Mouse (Mus musculus) myocyte (in vitro differentiated cells): ENCODE results near the gene Chn1. TPM values are rescaled to one million over a fixed set of nuclear protein-coding genes. Genes with fewer than 3 reads are reported as not detected.

Source experiments
- H3K27me3 ChIP-seq: one replicate; pipeline ENCODE4 v1.6.1; 2011; ENCODE audit not compliant: control insufficient read depth, insufficient read depth, insufficient read length
- H3K36me3 ChIP-seq: one replicate; pipeline ENCODE4 v1.6.1; 2011; ENCODE audit not compliant: control insufficient read depth, insufficient read depth
- H3K4me2 ChIP-seq: one replicate; pipeline ENCODE4 v1.6.1; 2011; ENCODE audit warnings: low read depth, control low read depth
- H3K4me3 ChIP-seq: one replicate; pipeline ENCODE4 v1.5.1; 2011; ENCODE audit warnings: mild to moderate bottlenecking, control low read depth, moderate library complexity
- H3K79me2 ChIP-seq: one replicate; pipeline ENCODE4 v1.6.1; 2011; ENCODE audit not compliant: control insufficient read depth, insufficient read depth
- H3ac ChIP-seq: one replicate; pipeline ENCODE4 v1.6.1; 2011; ENCODE audit not compliant: control insufficient read depth, insufficient read length
- CEBPB ChIP-seq: IDR thresholded peaks from 2 replicates; pipeline ENCODE4 v1.6.1; 2011; ENCODE audit warnings: mild to moderate bottlenecking, moderate library complexity; ENCODE audit not compliant: poor library complexity, insufficient read depth, severe bottlenecking
- E2F4 ChIP-seq: IDR thresholded peaks from one replicate; pipeline ENCODE4 v1.6.1; 2011; ENCODE audit warnings: mild to moderate bottlenecking, control low read depth, moderate library complexity; ENCODE audit not compliant: insufficient read depth
- MAX ChIP-seq: IDR thresholded peaks from one replicate; pipeline ENCODE4 v1.6.1; 2011; ENCODE audit warnings: low read depth, mild to moderate bottlenecking, control low read depth
- MYOD1 ChIP-seq, 3 experiments: IDR thresholded peaks; one replicate each; pipeline ENCODE4 v1.6.1; 2011; ENCODE audit warnings: control low read depth in 2 of 3, low read depth in 2 of 3, mild to moderate bottlenecking in 2 of 3, moderate library complexity in 1 of 3; ENCODE audit not compliant: insufficient read length in 2 of 3, control insufficient read depth in 1 of 3
- MYOG ChIP-seq, 3 experiments: IDR thresholded peaks; one replicate each; pipeline ENCODE4 v1.6.1; 2011; ENCODE audit warnings: control low read depth in 2 of 3, low read depth in 2 of 3, mild to moderate bottlenecking in 2 of 3; ENCODE audit not compliant: insufficient read length in 2 of 3, control insufficient read depth in 1 of 3, insufficient read depth in 1 of 3
- POLR2A ChIP-seq: IDR thresholded peaks from one replicate; pipeline ENCODE4 v1.6.1; 2011; ENCODE audit warnings: low read depth, mild to moderate bottlenecking, control low read depth, moderate library complexity; ENCODE audit not compliant: insufficient read length
- POLR2AphosphoS2 ChIP-seq: IDR thresholded peaks from one replicate; pipeline ENCODE4 v1.6.1; 2011; ENCODE audit warnings: low read depth, control low read depth; ENCODE audit not compliant: insufficient read length
- REST ChIP-seq: IDR thresholded peaks from one replicate; pipeline ENCODE4 v1.6.1; 2011; ENCODE audit warnings: mild to moderate bottlenecking, control low read depth, moderate library complexity; ENCODE audit not compliant: insufficient read depth, insufficient read length
- SRF ChIP-seq: IDR thresholded peaks from one replicate; pipeline ENCODE4 v1.6.1; 2011; ENCODE audit warnings: low read depth; ENCODE audit not compliant: control insufficient read depth, insufficient read length
- TCF12 ChIP-seq: IDR thresholded peaks from one replicate; pipeline ENCODE4 v1.6.1; 2011; ENCODE audit warnings: mild to moderate bottlenecking, control low read depth; ENCODE audit not compliant: poor library complexity, insufficient read depth, severe bottlenecking
- TCF3 ChIP-seq: IDR thresholded peaks from one replicate; pipeline ENCODE4 v1.6.1; 2011; ENCODE audit warnings: low read depth, control low read depth; ENCODE audit not compliant: insufficient read length
- USF1 ChIP-seq: IDR thresholded peaks from one replicate; pipeline ENCODE4 v1.6.1; 2011; ENCODE audit warnings: low read depth, mild to moderate bottlenecking, control low read depth, moderate library complexity
- polyA plus RNA-seq: library from polyadenylated mRNA; unstranded; fragments of >200 nt; fragmentation: generic; extraction: Trizol; gene quantifications from one replicate; pipeline ENCODE4 v1.2.1, GENCODE M21; 2012; ENCODE audit warnings: missing spikeins

The Chn1 gene
- polyA plus RNA-seq, 1 experiment, result 27.2 TPM

GRCm38 (mm10) chr2:73791846-73792630 is 16.9 kb upstream of the Chn1 start:
- H3K27me3 ChIP-seq, result no peaks in the 10 kb centered on the region
- no peak overlapping the region for H3ac ChIP-seq
- no peaks in the 10 kb centered on the region for H3K79me2 ChIP-seq
- H3K36me3 ChIP-seq, result no peaks in the 10 kb centered on the region
- TF ChIP-seq CEBPB (no peak), MYOD1 (IDR thresholded peaks at IDR 0.05; ENCODE audit: control insufficient read depth in 1 of 3, insufficient read length in 2 of 3, low read depth in 2 of 3) (no peak), POLR2AphosphoS2 (no peak), TCF12 (no peak), E2F4 (no peak)
- H3K4me2 ChIP-seq, result no peak overlapping the region
- H3K4me3 ChIP-seq, result no peak overlapping the region

- H3ac ChIP-seq, result no peak overlapping the region
- H3K36me3 ChIP-seq, result no peaks in the 10 kb centered on the region
- H3K4me2 ChIP-seq, result no peak overlapping the region
- H3K27me3 ChIP-seq, result no peaks in the 10 kb centered on the region
- H3K79me2 ChIP-seq, result no peaks in the 10 kb centered on the region
- H3K4me3 ChIP-seq, result no peak overlapping the region
- TF ChIP-seq POLR2AphosphoS2, result no peak
- no peak for TF ChIP-seq REST
- TF ChIP-seq MYOG (IDR thresholded peaks at IDR 0.05; ENCODE audit: control insufficient read depth in 1 of 3, insufficient read depth in 1 of 3, insufficient read length in 2 of 3, low read depth in 2 of 3), result no peak
- no peak for TF ChIP-seq USF1
- no peak for TF ChIP-seq E2F4
- no peak for TF ChIP-seq CEBPB
- no peak for TF ChIP-seq POLR2A
- TF ChIP-seq TCF3, result no peak
- TF ChIP-seq SRF, result no peak
- TF ChIP-seq TCF12, result no peak
Measured at GRCm38 (mm10) chr2:73790332-73790731, 15.2 kb upstream of the Chn1 start.

GRCm38 (mm10) chr2:73788395-73788794 is 13.2 kb upstream of the Chn1 start:
- TF ChIP-seq REST (no peak), USF1 (no peak), POLR2AphosphoS2 (no peak), MAX (no peak), POLR2A (no peak), E2F4 (no peak)
- Histone ChIP-seq H3K36me3 (no peaks in the 10 kb centered on the region), H3ac (no peak overlapping the region), H3K27me3 (no peaks in the 10 kb centered on the region), H3K79me2 (no peaks in the 10 kb centered on the region), H3K4me3 (no peak overlapping the region), H3K4me2 (no peak overlapping the region)

- Histone ChIP-seq H3ac (no peak overlapping the region), H3K27me3 (no peaks in the 10 kb centered on the region), H3K4me3 (no peak overlapping the region), H3K36me3 (no peaks in the 10 kb centered on the region), H3K79me2 (no peaks in the 10 kb centered on the region), H3K4me2 (no peak overlapping the region)
- TF ChIP-seq POLR2AphosphoS2 (no peak), CEBPB (no peak), TCF12 (no peak), MAX (no peak), USF1 (no peak), REST (no peak), TCF3 (no peak), POLR2A (no peak), E2F4 (no peak)
Measured at GRCm38 (mm10) chr2:73782371-73782905, 7.3 kb upstream of the Chn1 start.

DNA sequence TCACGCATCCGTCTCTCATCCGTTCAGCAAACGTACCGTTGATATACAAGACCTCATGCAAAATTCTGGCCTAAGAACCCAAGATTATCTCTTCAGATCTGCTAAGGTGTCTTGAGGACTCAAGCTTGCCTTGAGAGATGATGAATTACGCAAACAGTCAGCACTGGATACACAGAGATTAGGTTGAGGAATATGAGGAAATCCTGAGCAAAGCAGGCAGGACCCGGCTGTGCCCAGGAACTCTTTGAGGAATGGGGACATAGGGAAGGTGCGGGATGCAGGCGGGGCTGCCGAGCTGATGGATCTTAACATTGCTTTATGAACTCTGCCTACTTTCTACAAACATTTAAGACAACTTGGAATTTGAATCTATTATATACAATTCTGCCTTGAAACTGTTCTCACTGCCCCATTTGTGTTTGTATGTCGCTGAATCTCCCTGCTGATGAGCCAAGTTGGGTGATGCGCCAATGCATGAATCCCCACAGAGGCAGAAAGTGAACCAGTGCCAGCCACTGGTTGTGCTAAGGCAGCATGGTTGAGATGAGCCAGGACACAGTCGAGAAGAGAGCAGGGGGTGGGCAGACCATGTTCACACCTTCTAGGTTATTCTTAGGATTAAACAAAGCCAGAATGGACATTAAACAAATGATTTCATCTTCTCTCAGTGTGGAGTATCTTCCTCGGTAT is 5.3 kb upstream of the Chn1 start:
- Histone ChIP-seq H3K4me2 (no peak overlapping the region), H3K36me3 (no peaks in the 10 kb centered on the region), H3K27me3 (no peaks in the 10 kb centered on the region), H3K79me2 (no peaks in the 10 kb centered on the region), H3ac (no peak overlapping the region), H3K4me3 (no peak overlapping the region)
- TF ChIP-seq POLR2A (no peak), SRF (no peak), MYOD1 (IDR thresholded peaks at IDR 0.05; ENCODE audit: control insufficient read depth in 1 of 3, insufficient read length in 2 of 3, low read depth in 2 of 3) (no peak), POLR2AphosphoS2 (no peak), TCF3 (no peak), CEBPB (no peak), REST (no peak), MAX (no peak), E2F4 (no peak), USF1 (no peak), MYOG (IDR thresholded peaks at IDR 0.05; ENCODE audit: control insufficient read depth in 1 of 3, insufficient read depth in 1 of 3, insufficient read length in 2 of 3, low read depth in 2 of 3) (no peak), TCF12 (no peak)
